Mouse (Mus musculus) layer of hippocampus, postnatal 14 days (tissue): Measurements from ENCODE around the gene Sost. TPM values are rescaled to one million over a fixed set of nuclear protein-coding genes. Genes with fewer than 3 reads are reported as not detected.
A peak's percentile ranks its signal among the peaks of the same experiment; 100 is the strongest.

Experiments used
- DNase-seq, 2 experiments: peaks; one replicate each; pipeline ENCODE4 v3.0.0; 2021 to 2022; ENCODE audit warnings: low spot score in 2 of 2, mixed read lengths in 1 of 2
- total RNA-seq, 2 experiments: library from RNA; stranded (reverse); gene quantifications; 2 replicates each; pipeline ENCODE4 v1.2.3; 2021

Gene Sost
- total RNA-seq, 2 experiments from 2014 or later = not detected

GRCm38 (mm10) chr11:101983431-101983921 is 16.7 kb upstream of the Sost start:
- no peak for DNase-seq

GRCm38 (mm10) chr11:101982981-101983411 is 16.2 kb upstream of the Sost start:
- DNase-seq = no peak

GRCm38 (mm10) chr11:101981850-101982249 is 15.0 kb upstream of the Sost start:
- no peak for DNase-seq

GRCm38 (mm10) chr11:101980603-101981157 is 13.9 kb upstream of the Sost start:
- no peak for DNase-seq

GRCm38 (mm10) chr11:101979140-101979539 is 12.3 kb upstream of the Sost start:
- no peak for DNase-seq

- DNase-seq = no peak
Measured at GRCm38 (mm10) chr11:101976949-101977348, 10.1 kb upstream of the Sost start.

GRCm38 (mm10) chr11:101974923-101975322 is 8.1 kb upstream of the Sost start:
- no peak for DNase-seq

- DNase-seq = no peak
Measured at GRCm38 (mm10) chr11:101974181-101974580, 7.4 kb upstream of the Sost start.

- no peak for DNase-seq
Measured at GRCm38 (mm10) chr11:101973496-101973895, 6.7 kb upstream of the Sost start.

- no peak for DNase-seq
Measured at GRCm38 (mm10) chr11:101972651-101973050, 5.8 kb upstream of the Sost start.

GRCm38 (mm10) chr11:101972097-101972496 is 5.3 kb upstream of the Sost start:
- no peak for DNase-seq

- DNase-seq = no peak
Measured at GRCm38 (mm10) chr11:101971410-101971809, 4.6 kb upstream of the Sost start.

- DNase-seq = no peak
Measured at GRCm38 (mm10) chr11:101969835-101970234, 3.0 kb upstream of the Sost start.

GRCm38 (mm10) chr11:101968791-101969190 is 2.0 kb upstream of the Sost start:
- peak; percentile 86 to 91 for DNase-seq

GRCm38 (mm10) chr11:101968311-101968710 is 1.5 kb upstream of the Sost start:
- DNase-seq = no peak

- no peak for DNase-seq
Measured at GRCm38 (mm10) chr11:101965553-101965952, 1.3 kb downstream of the Sost start.

GRCm38 (mm10) chr11:101964647-101965046 is 2.2 kb downstream of the Sost start:
- no peak for DNase-seq

GRCm38 (mm10) chr11:101963473-101964291 is 3.1 kb downstream of the Sost start:
- DNase-seq = no peak

- no peak for DNase-seq
Measured at GRCm38 (mm10) chr11:101963043-101963442, 3.8 kb downstream of the Sost start.

GRCm38 (mm10) chr11:101957476-101957875 is 9.3 kb downstream of the Sost start:
- DNase-seq = no peak

GRCm38 (mm10) chr11:101953441-101953840 is 13.4 kb downstream of the Sost start:
- DNase-seq = no peak

GRCm38 (mm10) chr11:101952541-101953341 is 14.1 kb downstream of the Sost start:
- no peak for DNase-seq
